8 mouse cellular contexts compared by ENCODE assay signal in genomic region chr13:31807736-31808115, GRCm38 (mm10). TPM values are rescaled to one million over a fixed set of nuclear protein-coding genes. Genes with fewer than 3 reads are reported as not detected.
DNase-seq lines count a peak whose midpoint lies in the region; ATAC-seq lines count a peak whose summit lies in the region.

No protein-coding gene starts in this region.

- peak overlapping the region; percentile 51 for H3K9ac ChIP-seq in lung, embryonic 15.5 days
- H3K9ac ChIP-seq in hindbrain, embryonic 12.5 days, result peak overlapping the region; percentile 73
- H3K9ac ChIP-seq in midbrain, embryonic 15.5 days, result 0 out of 2 replicates have a peak overlapping the region, but pooled peaks have one; percentile 12

- under 1% methylated on average over 47 of the region's 47 CpGs for WGBS in lung, embryonic 15.5 days
- under 1% methylated on average over 47 of the region's 47 CpGs for WGBS in embryonic facial prominence, embryonic 10.5 days
- WGBS in hindbrain, embryonic 12.5 days, result under 1% methylated on average over 47 of the region's 47 CpGs
- WGBS in midbrain, embryonic 15.5 days, result under 1% methylated on average over 47 of the region's 47 CpGs

- no peak for ATAC-seq in lung, embryonic 15.5 days (ENCODE audit: borderline replicate concordance, extremely low read depth, low FRiP score, low TSS enrichment)
- no peak for ATAC-seq in hindbrain, embryonic 12.5 days (ENCODE audit: low FRiP score)
- 0 out of 2 replicates have a peak, but pooled peaks have one; percentile 10 for ATAC-seq in midbrain, embryonic 15.5 days (replicated peaks)
- no peak for ATAC-seq in erythroid progenitor cell, adult 5-6 weeks (replicated peaks; ENCODE audit: low FRiP score, poor library complexity, severe bottlenecking)

- no peak for DNase-seq in lung, postnatal 36 days
- no peak for DNase-seq in embryonic facial prominence, embryonic 10.5 days (ENCODE audit: low spot score)
- DNase-seq in spleen, postnatal 4 days (ENCODE audit: low spot score in 2 of 2), result no peak
- DNase-seq in left cerebral cortex, adult 9 months (ENCODE audit: low spot score in 2 of 2), result no peak

- H3K36me3 ChIP-seq in lung, embryonic 15.5 days, result no peaks in the 10 kb centered on the region
- peaks cover 21% of the 10 kb centered on the region for H3K36me3 ChIP-seq in embryonic facial prominence, embryonic 10.5 days (replicated peaks)
- no peaks in the 10 kb centered on the region for H3K36me3 ChIP-seq in hindbrain, embryonic 12.5 days
- H3K36me3 ChIP-seq in midbrain, embryonic 15.5 days (replicated peaks), result no peaks in the 10 kb centered on the region

- H3K4me1 ChIP-seq in lung, embryonic 15.5 days, result peaks cover 39% of the 10 kb centered on the region
- H3K4me1 ChIP-seq in embryonic facial prominence, embryonic 10.5 days, result peaks cover 72% of the 10 kb centered on the region
- peaks cover 31% of the 10 kb centered on the region for H3K4me1 ChIP-seq in hindbrain, embryonic 12.5 days
- peaks cover 39% of the 10 kb centered on the region for H3K4me1 ChIP-seq in midbrain, embryonic 15.5 days

- peak overlapping the region; percentile 58 for H3K4me3 ChIP-seq in lung, embryonic 15.5 days
- peak overlapping the region; percentile 77 for H3K4me3 ChIP-seq in embryonic facial prominence, embryonic 10.5 days
- H3K4me3 ChIP-seq in hindbrain, embryonic 12.5 days, result peak overlapping the region; percentile 44
- peak overlapping the region; percentile 42 for H3K4me3 ChIP-seq in midbrain, embryonic 15.5 days

- peaks cover 92% of the 10 kb centered on the region for H3K27me3 ChIP-seq in lung, embryonic 15.5 days
- H3K27me3 ChIP-seq in embryonic facial prominence, embryonic 10.5 days (replicated peaks; ENCODE audit: low read depth, poor library complexity, severe bottlenecking), result peaks cover 99% of the 10 kb centered on the region
- H3K27me3 ChIP-seq in hindbrain, embryonic 12.5 days, result peaks cover 83% of the 10 kb centered on the region
- peaks cover 86% of the 10 kb centered on the region for H3K27me3 ChIP-seq in midbrain, embryonic 15.5 days (replicated peaks)

- 0 out of 2 replicates have a peak overlapping the region, but pooled peaks have one; percentile 63 for H3K27ac ChIP-seq in lung, embryonic 15.5 days
- peak overlapping the region; percentile 95 for H3K27ac ChIP-seq in embryonic facial prominence, embryonic 10.5 days (replicated peaks)
- peak overlapping the region; percentile 89 for H3K27ac ChIP-seq in hindbrain, embryonic 12.5 days
- peak overlapping the region; percentile 60 for H3K27ac ChIP-seq in midbrain, embryonic 15.5 days

- no peaks in the 10 kb centered on the region for H3K9me3 ChIP-seq in lung, embryonic 15.5 days
- H3K9me3 ChIP-seq in embryonic facial prominence, embryonic 10.5 days, result no peaks in the 10 kb centered on the region
- H3K9me3 ChIP-seq in hindbrain, embryonic 12.5 days (replicated peaks), result no peaks in the 10 kb centered on the region
- no peaks in the 10 kb centered on the region for H3K9me3 ChIP-seq in midbrain, embryonic 15.5 days

- H3K4me2 ChIP-seq in lung, embryonic 15.5 days, result peak overlapping the region; percentile 100
- H3K4me2 ChIP-seq in hindbrain, embryonic 12.5 days (replicated peaks), result peak overlapping the region; percentile 80
- H3K4me2 ChIP-seq in midbrain, embryonic 15.5 days, result peak overlapping the region; percentile 73

RNA-seq across cellular contexts. Expression of gene Foxc1, which starts 1.3 kb away (rescaled TPM):
- 0.47 and 0.53 TPM in 2 replicates for polyA plus RNA-seq in lung, embryonic 15.5 days (2015; fragmentation: Nextera tagmentation; extraction: Ambion mirVana)
- polyA plus RNA-seq in embryonic facial prominence, embryonic 10.5 days (2016; fragmentation: Nextera tagmentation; extraction: Ambion mirVana), result 3.3 and 4.1 TPM in 2 replicates
- 11.0 and 11.5 TPM in 2 replicates for polyA plus RNA-seq in hindbrain, embryonic 12.5 days (2016; fragmentation: Nextera tagmentation; extraction: Ambion mirVana)
- 1.6 and 1.7 TPM in 2 replicates for polyA plus RNA-seq in midbrain, embryonic 15.5 days (2015; fragmentation: Nextera tagmentation; extraction: Ambion mirVana)
- not detected in 2 replicates for total RNA-seq in erythroid progenitor cell, adult 5-6 weeks (2015; ENCODE audit: low replicate concordance)
- total RNA-seq in erythroid progenitor cell, adult 5-6 weeks (2017; ENCODE audit: low replicate concordance), result not detected in 2 replicates

Comparison
In these comparisons a context has a peak if more than half of its experiments do, and no peak if none do; other contexts are left out.
1. H3K9ac ChIP-seq: peak in every context shown above with its lines; median percentile 73 in hindbrain, embryonic 12.5 days; 51 in lung, embryonic 15.5 days; 12 in midbrain, embryonic 15.5 days.